Mouse (Mus musculus): ENCODE results near the gene Slc35d1.

GRCm38 (mm10) chr4:103146339-103146738 is 68.6 kb downstream of the Slc35d1 start:
- TF ChIP-seq POLR2A (IDR thresholded peaks at IDR 0.05; ENCODE audit: borderline replicate concordance, insufficient read depth, low read length) = no peak
- TF ChIP-seq CTCF (IDR thresholded peaks at IDR 0.05; ENCODE audit: borderline replicate concordance, insufficient read depth, low read depth, low read length) = peak; percentile 84

Data from cerebellum, adult 2 months (tissue).